Mouse (Mus musculus): ENCODE results near the gene Creb3l2. TPM values are rescaled to one million over a fixed set of nuclear protein-coding genes. Genes with fewer than 3 reads are reported as not detected.

Creb3l2 gene
- polyA plus RNA-seq, 1 experiment = 30.5 TPM

DNA sequence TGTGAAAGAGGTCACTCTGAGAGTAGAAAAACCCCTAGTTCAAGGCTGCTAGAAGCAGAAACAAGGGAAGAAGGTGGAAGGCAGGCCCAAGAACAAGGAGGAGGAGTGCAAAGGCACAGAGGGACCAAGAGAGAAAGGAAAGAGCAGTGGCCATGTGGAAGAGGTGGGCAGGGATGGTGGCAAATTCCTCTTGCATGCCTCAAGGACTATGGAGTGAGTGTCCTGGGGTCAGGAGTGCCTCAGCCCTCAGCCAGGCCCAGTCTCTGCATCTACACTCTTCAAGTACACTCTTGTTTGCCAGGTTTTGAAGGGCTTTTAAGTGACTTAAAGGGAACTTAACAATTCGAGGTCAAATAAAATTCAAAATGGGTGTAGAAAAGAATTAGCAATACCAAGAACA is 18.6 kb downstream of the Creb3l2 start:
- H3K4me1 ChIP-seq (ENCODE audit: control insufficient read depth, insufficient read depth, insufficient read length, low read length) = peaks cover 44% of the 10 kb centered on the region
- H3K36me3 ChIP-seq (ENCODE audit: control insufficient read depth, insufficient read depth, low read length) = no peaks in the 10 kb centered on the region

GRCm38 (mm10) chr6:37421124-37421523 is 20.8 kb downstream of the Creb3l2 start:
- H3K4me3 ChIP-seq (ENCODE audit: low read depth, low read length) = no peak overlapping the region
- H3K4me1 ChIP-seq (ENCODE audit: control insufficient read depth, insufficient read depth, insufficient read length, low read length) = peaks cover 39% of the 10 kb centered on the region
- H3K36me3 ChIP-seq (ENCODE audit: control insufficient read depth, insufficient read depth, low read length) = no peaks in the 10 kb centered on the region
- H3K27ac ChIP-seq (ENCODE audit: insufficient read depth, low read depth, low read length) = peak overlapping the region; percentile 40; the same call in 1 of the 2 replicates
- TF ChIP-seq CTCF (IDR thresholded peaks at IDR 0.05; ENCODE audit: extremely low read depth, insufficient read length, insufficient replicate concordance, low read depth, low read length) (no peak), POLR2A (IDR thresholded peaks at IDR 0.05; ENCODE audit: low read depth, low read length) (no peak)
- no peaks in the 10 kb centered on the region for H3K27me3 ChIP-seq (ENCODE audit: control insufficient read depth, insufficient read depth, low read length)
- 39% methylated on average over 6 of the region's 6 CpGs for whole genome bisulfite sequencing

More for the DNA sequence above, 18.6 kb downstream of the Creb3l2 start:
- TF ChIP-seq CTCF (IDR thresholded peaks at IDR 0.05; ENCODE audit: extremely low read depth, insufficient read length, insufficient replicate concordance, low read depth, low read length) (no peak), POLR2A (IDR thresholded peaks at IDR 0.05; ENCODE audit: low read depth, low read length) (no peak)
- H3K27ac ChIP-seq (ENCODE audit: insufficient read depth, low read depth, low read length) = peak overlapping the region; percentile 29
- H3K27me3 ChIP-seq (ENCODE audit: control insufficient read depth, insufficient read depth, low read length) = no peaks in the 10 kb centered on the region
- no peak overlapping the region for H3K4me3 ChIP-seq (ENCODE audit: low read depth, low read length)
- WGBS = 41% methylated on average over 1 of the region's 1 CpGs

- 70% methylated on average over 17 of the region's 17 CpGs for WGBS
- no peak for TF ChIP-seq CTCF (IDR thresholded peaks at IDR 0.05; ENCODE audit: extremely low read depth, insufficient read length, insufficient replicate concordance, low read depth, low read length)
- TF ChIP-seq POLR2A (IDR thresholded peaks at IDR 0.05; ENCODE audit: low read depth, low read length) = no peak
- H3K36me3 ChIP-seq (ENCODE audit: control insufficient read depth, insufficient read depth, low read length) = 0 out of 2 replicates have a peak, but pooled peaks cover 2% of the 10 kb centered on the region
- peak overlapping the region; percentile 60; the same call in 1 of the 2 replicates for H3K27ac ChIP-seq (ENCODE audit: insufficient read depth, low read depth, low read length)
- H3K4me1 ChIP-seq (ENCODE audit: control insufficient read depth, insufficient read depth, insufficient read length, low read length) = peaks cover 26% of the 10 kb centered on the region
- no peak overlapping the region for H3K4me3 ChIP-seq (ENCODE audit: low read depth, low read length)
- H3K27me3 ChIP-seq (ENCODE audit: control insufficient read depth, insufficient read depth, low read length) = no peaks in the 10 kb centered on the region
Measured at GRCm38 (mm10) chr6:37419445-37419941, 22.5 kb downstream of the Creb3l2 start.

GRCm38 (mm10) chr6:37418931-37419330 is 23.0 kb downstream of the Creb3l2 start:
- TF ChIP-seq POLR2A (IDR thresholded peaks at IDR 0.05; ENCODE audit: low read depth, low read length) (no peak), CTCF (IDR thresholded peaks at IDR 0.05; ENCODE audit: extremely low read depth, insufficient read length, insufficient replicate concordance, low read depth, low read length) (no peak)
- Histone ChIP-seq H3K27ac (ENCODE audit: insufficient read depth, low read depth, low read length) (peak overlapping the region; percentile 60; the same call in 1 of the 2 replicates), H3K4me3 (ENCODE audit: low read depth, low read length) (peak overlapping the region; percentile 4; the same call in 1 of the 2 replicates), H3K4me1 (ENCODE audit: control insufficient read depth, insufficient read depth, insufficient read length, low read length) (peaks cover 21% of the 10 kb centered on the region), H3K27me3 (ENCODE audit: control insufficient read depth, insufficient read depth, low read length) (no peaks in the 10 kb centered on the region), H3K36me3 (ENCODE audit: control insufficient read depth, insufficient read depth, low read length) (0 out of 2 replicates have a peak, but pooled peaks cover 2% of the 10 kb centered on the region)
- 74% methylated on average over 6 of the region's 6 CpGs for WGBS

- WGBS = 82% methylated on average over 4 of the region's 4 CpGs
- Histone ChIP-seq H3K27ac (ENCODE audit: insufficient read depth, low read depth, low read length) (no peak overlapping the region), H3K27me3 (ENCODE audit: control insufficient read depth, insufficient read depth, low read length) (no peaks in the 10 kb centered on the region), H3K4me3 (ENCODE audit: low read depth, low read length) (no peak overlapping the region), H3K4me1 (ENCODE audit: control insufficient read depth, insufficient read depth, insufficient read length, low read length) (peaks cover 14% of the 10 kb centered on the region), H3K36me3 (ENCODE audit: control insufficient read depth, insufficient read depth, low read length) (0 out of 2 replicates have a peak, but pooled peaks cover 2% of the 10 kb centered on the region)
- TF ChIP-seq POLR2A (IDR thresholded peaks at IDR 0.05; ENCODE audit: low read depth, low read length) (no peak), CTCF (IDR thresholded peaks at IDR 0.05; ENCODE audit: extremely low read depth, insufficient read length, insufficient replicate concordance, low read depth, low read length) (no peak)
Measured at GRCm38 (mm10) chr6:37416743-37417142, 25.2 kb downstream of the Creb3l2 start.

GRCm38 (mm10) chr6:37415505-37415904 is 26.4 kb downstream of the Creb3l2 start:
- Histone ChIP-seq H3K4me3 (ENCODE audit: low read depth, low read length) (no peak overlapping the region), H3K27ac (ENCODE audit: insufficient read depth, low read depth, low read length) (no peak overlapping the region), H3K27me3 (ENCODE audit: control insufficient read depth, insufficient read depth, low read length) (no peaks in the 10 kb centered on the region), H3K36me3 (ENCODE audit: control insufficient read depth, insufficient read depth, low read length) (0 out of 2 replicates have a peak, but pooled peaks cover 2% of the 10 kb centered on the region), H3K4me1 (ENCODE audit: control insufficient read depth, insufficient read depth, insufficient read length, low read length) (peaks cover 9% of the 10 kb centered on the region)
- TF ChIP-seq CTCF (IDR thresholded peaks at IDR 0.05; ENCODE audit: extremely low read depth, insufficient read length, insufficient replicate concordance, low read depth, low read length) (no peak), POLR2A (IDR thresholded peaks at IDR 0.05; ENCODE audit: low read depth, low read length) (no peak)
- 79% methylated on average over 6 of the region's 6 CpGs for WGBS

DNA sequence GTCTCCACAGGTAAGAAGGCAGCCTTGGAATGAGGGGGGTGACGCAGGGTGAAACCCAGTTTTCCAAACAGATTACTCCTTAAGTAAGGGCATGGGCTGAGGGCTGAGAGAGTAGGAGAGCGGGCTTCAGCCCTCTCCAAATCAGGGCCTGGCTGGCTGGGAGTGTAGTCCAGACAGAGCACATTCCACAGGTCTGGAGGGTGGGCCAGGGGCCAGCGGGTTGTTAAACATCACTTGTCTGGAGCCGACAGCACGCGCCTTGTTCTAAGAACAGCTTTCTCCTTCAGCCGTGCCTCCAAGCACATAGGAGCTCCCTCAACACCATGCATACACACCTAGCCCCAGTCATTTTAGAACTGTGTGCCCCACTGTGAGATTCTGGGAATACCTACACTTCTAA is 26.9 kb downstream of the Creb3l2 start:
- Histone ChIP-seq H3K4me1 (ENCODE audit: control insufficient read depth, insufficient read depth, insufficient read length, low read length) (peaks cover 9% of the 10 kb centered on the region), H3K27me3 (ENCODE audit: control insufficient read depth, insufficient read depth, low read length) (no peaks in the 10 kb centered on the region), H3K4me3 (ENCODE audit: low read depth, low read length) (no peak overlapping the region), H3K27ac (ENCODE audit: insufficient read depth, low read depth, low read length) (no peak overlapping the region), H3K36me3 (ENCODE audit: control insufficient read depth, insufficient read depth, low read length) (0 out of 2 replicates have a peak, but pooled peaks cover 2% of the 10 kb centered on the region)
- no peak for TF ChIP-seq CTCF (IDR thresholded peaks at IDR 0.05; ENCODE audit: extremely low read depth, insufficient read length, insufficient replicate concordance, low read depth, low read length)
- TF ChIP-seq POLR2A (IDR thresholded peaks at IDR 0.05; ENCODE audit: low read depth, low read length) = no peak
- WGBS = 78% methylated on average over 7 of the region's 7 CpGs
